Mouse (Mus musculus): ENCODE results near the gene Impdh1.

GRCm38 (mm10) chr6:29246183-29246582, 30.0 kb upstream of the Impdh1 start:
- TF ChIP-seq POLR2A (IDR thresholded peaks at IDR 0.05; ENCODE audit: borderline replicate concordance, extremely low read depth, low read depth, low read length), result no peak
- TF ChIP-seq CTCF (IDR thresholded peaks at IDR 0.05; ENCODE audit: insufficient read depth, low read length), result no peak
